Mouse (Mus musculus) midbrain, embryonic 16.5 days (tissue): ENCODE results near the gene Rbfox2. TPM values are rescaled to one million over a fixed set of nuclear protein-coding genes. Genes with fewer than 3 reads are reported as not detected.

Experiments used
- ATAC-seq: fragments of 200-750 bp; cut with Nextera tagmentation; 2 replicates; pipeline ENCODE4 v1.8.0; 2017; ENCODE audit warnings: moderate TSS enrichment
- H3K27ac ChIP-seq: fragments of 300-500 bp; sonication (generic); 2 replicates; pipeline ENCODE4 v1.5.1; 2014; ENCODE audit warnings: mild to moderate bottlenecking, low read length, mixed read lengths
- H3K27me3 ChIP-seq: fragments of 300-500 bp; sonication (generic); 2 replicates; pipeline ENCODE4 v1.6.1; 2014; ENCODE audit warnings: low read depth, low read length, mixed read lengths; ENCODE audit not compliant: control insufficient read depth, insufficient read depth
- H3K36me3 ChIP-seq: fragments of 300-500 bp; sonication (generic); 2 replicates; pipeline ENCODE4 v1.6.1; 2014; ENCODE audit warnings: mild to moderate bottlenecking, low read length, moderate library complexity, mixed read lengths; ENCODE audit not compliant: control insufficient read depth, insufficient read depth
- H3K4me1 ChIP-seq: fragments of 300-500 bp; sonication (generic); 2 replicates; pipeline ENCODE4 v1.6.1; 2014; ENCODE audit warnings: mild to moderate bottlenecking, low read length, mixed read lengths; ENCODE audit not compliant: control insufficient read depth, insufficient read depth
- H3K4me2 ChIP-seq: fragments of 300-500 bp; sonication (generic); 2 replicates; pipeline ENCODE4 v1.6.1; 2014; ENCODE audit warnings: mild to moderate bottlenecking, low read length, mixed read lengths
- H3K4me3 ChIP-seq: fragments of 300-500 bp; sonication (generic); 2 replicates; pipeline ENCODE4 v1.5.1; 2014; ENCODE audit warnings: low read depth, mild to moderate bottlenecking, low read length, moderate library complexity, mixed read lengths
- H3K9ac ChIP-seq: fragments of 300-500 bp; sonication (generic); 2 replicates; pipeline ENCODE4 v1.6.1; 2014; ENCODE audit warnings: low read depth, low read length, mixed read lengths
- H3K9me3 ChIP-seq: fragments of 300-500 bp; sonication (generic); replicated peaks from 2 replicates; pipeline ENCODE4 v1.6.1; 2014; ENCODE audit warnings: mild to moderate bottlenecking, low read length, mixed read lengths; ENCODE audit not compliant: control insufficient read depth, poor library complexity, severe bottlenecking
- WGBS: fragments of 180-500 bp; shearing (Covaris S2); extraction: QIAGEN DNeasy Blood & Tissue Kit; methylation state at CpG from one replicate; pipeline ENCODE4 v1.1.7; 2014; 5-methylcytosine and 5-hydroxymethylcytosine counted together
- polyA plus RNA-seq: library from polyadenylated mRNA; unstranded; fragments of >200 nt; fragmentation: Nextera tagmentation; extraction: Ambion mirVana; gene quantifications from 2 replicates; pipeline ENCODE4 v1.2.1, GENCODE M21; 2015

Gene Rbfox2
- polyA plus RNA-seq, 1 experiment from 2014 or later: 165 TPM

DNA sequence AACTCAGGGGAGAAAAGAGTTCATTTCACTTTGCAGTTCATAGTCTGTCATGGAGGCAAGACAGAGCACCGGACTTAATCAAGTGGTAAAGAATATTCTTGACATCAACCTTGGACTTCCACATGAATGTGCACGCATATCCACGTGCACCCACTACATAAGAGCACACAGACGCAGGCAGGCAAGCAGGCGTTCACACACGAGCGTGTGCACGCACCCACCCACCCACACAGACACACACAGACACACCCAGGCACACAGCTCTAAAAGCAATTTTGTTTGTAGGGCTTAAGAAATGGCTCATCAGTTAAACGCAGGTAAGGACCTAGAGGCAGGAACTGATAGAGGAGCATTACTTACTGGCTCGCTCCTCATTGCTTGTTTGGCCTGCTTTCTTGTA, 172.3 kb downstream of the Rbfox2 start:
- no peak overlapping the region for H3K4me2 ChIP-seq
- H3K4me3 ChIP-seq: no peak overlapping the region
- ATAC-seq: no peak
- peaks cover 8% of the 10 kb centered on the region for H3K4me1 ChIP-seq
- no peak overlapping the region for H3K9ac ChIP-seq
- no peak overlapping the region for H3K27ac ChIP-seq
- peaks cover 14% of the 10 kb centered on the region for H3K36me3 ChIP-seq
- 97% methylated on average over 10 of the region's 10 CpGs for WGBS
- no peaks in the 10 kb centered on the region for H3K9me3 ChIP-seq
- H3K27me3 ChIP-seq: no peaks in the 10 kb centered on the region

DNA sequence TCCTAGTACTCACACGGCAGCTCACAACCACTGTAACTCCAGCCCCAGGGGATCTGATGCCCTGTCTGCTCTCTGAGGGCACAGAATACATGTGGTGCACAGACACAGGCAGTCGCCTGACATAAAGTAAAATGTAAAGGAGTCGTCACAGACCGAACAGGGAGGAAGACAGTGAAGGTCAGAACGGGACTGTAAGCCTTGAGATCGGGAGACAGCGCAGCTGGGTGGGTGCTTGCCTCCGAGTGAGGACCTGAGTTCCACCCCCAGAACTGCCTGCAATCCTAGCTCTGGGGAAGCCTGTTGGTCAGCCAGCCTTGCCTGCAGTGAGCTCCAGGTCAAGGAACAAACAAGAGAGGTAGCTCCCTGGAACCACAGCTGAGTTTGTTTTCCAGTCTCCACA, 177.7 kb downstream of the Rbfox2 start:
- Histone ChIP-seq H3K36me3 (peaks cover 18% of the 10 kb centered on the region), H3K4me1 (no peaks in the 10 kb centered on the region), H3K9ac (no peak overlapping the region), H3K27me3 (no peaks in the 10 kb centered on the region), H3K4me3 (no peak overlapping the region), H3K9me3 (no peaks in the 10 kb centered on the region), H3K27ac (no peak overlapping the region), H3K4me2 (no peak overlapping the region)
- WGBS: 82% methylated on average over 8 of the region's 8 CpGs
- no peak for ATAC-seq

DNA sequence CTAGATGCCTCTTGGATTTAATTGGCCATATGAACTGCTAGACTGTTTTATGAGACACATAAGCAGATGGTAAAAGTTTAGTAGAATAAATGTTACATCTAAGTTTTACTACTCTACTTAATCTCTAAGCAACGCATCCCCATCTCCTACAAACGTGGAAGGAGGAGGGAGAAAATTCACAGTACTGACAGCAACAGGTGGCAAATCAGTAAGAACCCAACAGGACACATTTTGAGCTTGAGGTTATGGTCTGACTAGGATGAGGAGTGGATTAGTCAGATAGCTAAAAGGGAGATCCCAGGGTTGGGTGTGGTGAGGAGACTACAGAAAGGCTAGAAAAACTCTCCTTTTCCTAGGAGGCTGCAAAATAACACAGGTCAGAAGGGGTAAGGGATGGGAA, 179.1 kb downstream of the Rbfox2 start:
- Histone ChIP-seq H3K36me3 (peaks cover 18% of the 10 kb centered on the region), H3K27me3 (no peaks in the 10 kb centered on the region), H3K4me2 (no peak overlapping the region), H3K9me3 (no peaks in the 10 kb centered on the region), H3K27ac (no peak overlapping the region), H3K4me1 (no peaks in the 10 kb centered on the region), H3K9ac (no peak overlapping the region), H3K4me3 (no peak overlapping the region)
- no peak for ATAC-seq
- 82% methylated on average over 2 of the region's 2 CpGs for whole genome bisulfite sequencing

DNA sequence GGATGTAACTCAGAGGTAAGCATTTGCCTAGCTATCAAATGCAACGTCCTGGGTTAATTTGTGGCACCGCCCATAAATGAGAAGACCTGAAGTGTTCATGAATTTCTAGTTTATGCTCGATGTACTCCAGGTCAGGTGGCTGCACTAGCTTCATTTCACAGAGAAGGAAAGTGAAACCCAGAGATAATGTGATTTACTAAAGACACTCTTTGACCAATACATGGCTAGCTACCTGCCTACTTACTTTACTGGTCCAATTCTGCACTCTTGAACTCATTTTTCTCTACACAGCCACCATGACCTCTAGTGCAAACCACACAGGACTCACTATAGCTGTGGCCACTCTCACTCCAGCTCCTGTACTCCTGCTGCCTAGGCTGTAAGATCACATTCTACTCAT, 180.1 kb downstream of the Rbfox2 start:
- no peak for ATAC-seq
- peaks cover 8% of the 10 kb centered on the region for H3K36me3 ChIP-seq
- H3K4me1 ChIP-seq: no peaks in the 10 kb centered on the region
- 98% methylated on average over 3 of the region's 3 CpGs for WGBS
- no peak overlapping the region for H3K9ac ChIP-seq
- H3K27ac ChIP-seq: no peak overlapping the region
- H3K9me3 ChIP-seq: no peaks in the 10 kb centered on the region
- no peak overlapping the region for H3K4me2 ChIP-seq
- no peak overlapping the region for H3K4me3 ChIP-seq
- no peaks in the 10 kb centered on the region for H3K27me3 ChIP-seq

DNA sequence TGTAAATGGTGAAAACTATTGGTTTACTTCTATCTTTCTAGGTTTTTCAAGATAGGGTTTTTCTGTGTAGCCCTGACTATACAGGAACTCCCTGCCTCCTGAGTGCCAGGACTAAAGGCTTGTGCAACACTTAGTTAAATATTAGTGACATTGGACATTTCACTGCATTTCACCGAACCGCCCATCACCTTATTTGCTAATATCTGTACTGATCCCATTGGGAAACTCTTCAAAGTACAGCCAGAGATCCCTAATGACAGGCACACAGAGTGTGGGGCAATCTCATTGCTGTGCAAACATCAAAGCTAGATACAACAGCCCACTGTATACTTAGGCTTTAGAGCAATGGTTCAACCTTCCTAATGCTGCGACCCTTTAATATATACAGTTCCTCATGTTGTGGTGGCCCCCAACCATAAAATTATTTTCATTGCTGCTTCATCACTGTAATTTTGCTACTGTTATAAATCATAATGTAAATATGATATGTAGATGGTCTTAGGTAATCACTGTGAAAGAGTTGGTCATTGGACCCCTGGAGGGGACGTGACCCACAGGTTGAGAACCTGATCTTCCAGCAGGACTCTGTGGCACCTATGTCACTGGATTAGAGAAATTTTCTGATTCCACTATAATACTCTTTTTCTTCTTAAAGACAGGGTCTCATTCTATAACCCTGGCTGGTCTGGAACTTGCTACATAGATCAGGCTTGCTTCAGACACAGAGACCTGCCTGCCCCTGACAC, 182.3 kb downstream of the Rbfox2 start:
- no peaks in the 10 kb centered on the region for H3K4me1 ChIP-seq
- no peaks in the 10 kb centered on the region for H3K9me3 ChIP-seq
- H3K4me2 ChIP-seq: no peak overlapping the region
- H3K27me3 ChIP-seq: no peaks in the 10 kb centered on the region
- no peak overlapping the region for H3K9ac ChIP-seq
- no peak for ATAC-seq
- H3K36me3 ChIP-seq: peaks cover 4% of the 10 kb centered on the region
- H3K4me3 ChIP-seq: no peak overlapping the region
- H3K27ac ChIP-seq: no peak overlapping the region
- 94% methylated on average over 4 of the region's 4 CpGs for WGBS

DNA sequence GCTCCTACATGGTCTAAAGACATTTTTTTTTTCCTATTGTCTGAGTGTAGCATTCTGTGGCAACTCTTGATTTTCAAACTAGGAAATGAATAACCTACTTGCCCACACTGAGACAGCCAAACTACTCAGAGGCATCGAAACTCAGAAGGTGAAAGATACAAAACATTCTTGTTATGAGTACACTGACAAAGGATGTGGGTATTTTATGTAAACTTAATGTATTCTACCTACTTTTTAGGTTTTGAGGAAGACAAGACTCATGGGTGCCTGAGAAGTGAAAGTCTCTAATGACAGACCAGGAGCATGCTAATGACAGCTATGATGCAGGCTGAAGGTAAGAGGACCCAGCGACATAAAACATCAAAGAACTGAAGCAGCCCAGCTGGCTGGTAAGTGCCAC, 184.0 kb downstream of the Rbfox2 start:
- Histone ChIP-seq H3K9ac (no peak overlapping the region), H3K9me3 (no peaks in the 10 kb centered on the region), H3K36me3 (no peaks in the 10 kb centered on the region; the same call in 1 of the 2 replicates), H3K27me3 (no peaks in the 10 kb centered on the region), H3K27ac (no peak overlapping the region), H3K4me1 (no peaks in the 10 kb centered on the region), H3K4me2 (no peak overlapping the region), H3K4me3 (no peak overlapping the region)
- WGBS: 94% methylated on average over 2 of the region's 2 CpGs
- no peak for ATAC-seq

DNA sequence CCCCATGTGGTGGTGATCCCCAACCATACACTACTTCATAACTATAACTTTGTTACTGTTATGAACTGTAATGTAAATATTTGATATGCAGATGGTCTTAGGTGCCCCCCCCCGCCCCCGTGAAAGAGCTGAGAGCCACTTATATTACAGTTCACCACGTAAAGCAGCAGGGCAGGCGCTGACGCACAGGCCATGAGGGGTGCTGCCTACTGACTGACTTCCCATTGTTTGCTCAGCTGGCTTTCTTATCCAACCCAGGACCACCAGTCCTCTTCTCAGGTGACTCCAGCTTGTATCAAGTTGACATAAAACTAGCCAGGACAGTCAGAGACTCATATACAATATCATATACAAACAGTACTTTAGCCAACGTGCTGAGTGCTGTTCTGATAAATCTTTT, 184.6 kb downstream of the Rbfox2 start:
- no peak overlapping the region for H3K4me3 ChIP-seq
- H3K36me3 ChIP-seq: no peaks in the 10 kb centered on the region; the same call in 1 of the 2 replicates
- no peak overlapping the region for H3K4me2 ChIP-seq
- no peak for ATAC-seq
- no peak overlapping the region for H3K27ac ChIP-seq
- H3K9me3 ChIP-seq: no peaks in the 10 kb centered on the region
- WGBS: 91% methylated on average over 6 of the region's 6 CpGs
- H3K4me1 ChIP-seq: peaks cover 5% of the 10 kb centered on the region
- no peak overlapping the region for H3K9ac ChIP-seq
- no peaks in the 10 kb centered on the region for H3K27me3 ChIP-seq

DNA sequence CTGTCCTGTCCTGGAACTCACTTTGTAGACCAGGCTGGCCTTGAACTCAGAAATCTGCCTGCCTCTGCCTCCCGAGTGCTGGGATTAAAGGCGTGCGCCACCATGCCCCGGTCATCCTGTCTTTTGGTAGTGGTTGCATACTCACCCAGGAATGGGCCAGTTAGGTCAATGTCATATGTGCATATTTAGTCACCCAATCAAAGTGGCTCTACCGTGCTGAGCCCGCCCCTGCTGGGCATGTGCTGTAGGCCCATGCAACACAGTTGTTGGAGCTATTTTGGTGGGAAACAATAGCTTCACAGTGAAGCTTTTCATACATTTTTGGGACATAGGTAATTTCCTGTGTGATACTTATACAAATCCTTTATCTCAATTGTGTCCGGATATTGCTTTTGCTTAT, 187.1 kb downstream of the Rbfox2 start:
- ATAC-seq: no peak
- 96% methylated on average over 7 of the region's 7 CpGs for WGBS
- H3K27me3 ChIP-seq: no peaks in the 10 kb centered on the region

GRCm38 (mm10) chr15:77117209-77117608, 189.6 kb downstream of the Rbfox2 start:
- peaks cover 8% of the 10 kb centered on the region for H3K4me1 ChIP-seq
- no peak overlapping the region for H3K9ac ChIP-seq
- H3K9me3 ChIP-seq: no peaks in the 10 kb centered on the region
- H3K27ac ChIP-seq: no peak overlapping the region
- 45% methylated on average over 3 of the region's 3 CpGs for WGBS
- no peak overlapping the region for H3K4me2 ChIP-seq
- H3K36me3 ChIP-seq: peaks cover 7% of the 10 kb centered on the region
- no peaks in the 10 kb centered on the region for H3K27me3 ChIP-seq
- H3K4me3 ChIP-seq: no peak overlapping the region
- no peak for ATAC-seq

More for the DNA sequence above, 187.1 kb downstream of the Rbfox2 start:
- Histone ChIP-seq H3K9ac (no peak overlapping the region), H3K9me3 (no peaks in the 10 kb centered on the region), H3K4me2 (no peak overlapping the region), H3K36me3 (peaks cover 5% of the 10 kb centered on the region; the same call in 1 of the 2 replicates), H3K27ac (no peak overlapping the region), H3K4me3 (no peak overlapping the region), H3K4me1 (peaks cover 8% of the 10 kb centered on the region)
